Mouse (Mus musculus) MEL (cell line): ENCODE data around the gene Bbs9. TPM values are rescaled to one million over a fixed set of nuclear protein-coding genes. Genes with fewer than 3 reads are reported as not detected.

Experiments used
- DNase-seq: peaks from one replicate; pipeline ENCODE4 v3.0.0; 2011; ENCODE audit warnings: low read depth, low spot score
- H3K27ac ChIP-seq: 2 replicates; pipeline ENCODE4 v1.5.1; 2012; ENCODE audit warnings: low read depth, mild to moderate bottlenecking, control low read depth, low read length, moderate library complexity; ENCODE audit not compliant: control insufficient read depth
- H3K27me3 ChIP-seq, 2 experiments: fragments of 150-350 bp in 1 of 2; sonication (generic) in 1 of 2; 2 replicates each; pipeline ENCODE4 v1.6.1; 2012; ENCODE audit warnings: low read length in 2 of 2, mild to moderate bottlenecking in 2 of 2, improper control_type of control experiment in 1 of 2, moderate library complexity in 1 of 2; ENCODE audit not compliant: insufficient read depth in 2 of 2, control insufficient read depth in 1 of 2
- H3K36me3 ChIP-seq, 2 experiments: 2 replicates each; pipeline ENCODE4 v1.6.1; 2012 to 2014; ENCODE audit warnings: low read length in 2 of 2, improper control_type of control experiment in 1 of 2, inconsistent platforms in 1 of 2, mild to moderate bottlenecking in 1 of 2; ENCODE audit not compliant: insufficient read depth in 2 of 2, control insufficient read depth in 1 of 2
- H3K4me1 ChIP-seq, 2 experiments: fragments of 150-350 bp in 1 of 2; sonication (generic) in 1 of 2; 2 replicates each; pipeline ENCODE4 v1.6.1; 2012; ENCODE audit warnings: low read length in 2 of 2, improper control_type of control experiment in 1 of 2, mild to moderate bottlenecking in 1 of 2; ENCODE audit not compliant: insufficient read depth in 2 of 2, control insufficient read depth in 1 of 2
- H3K4me3 ChIP-seq, 2 experiments: fragments of 150-350 bp in 1 of 2; sonication (generic) in 1 of 2; 2 replicates each; pipeline ENCODE4 v1.5.1; 2012; ENCODE audit warnings: low read depth in 2 of 2, low read length in 2 of 2, mild to moderate bottlenecking in 2 of 2, moderate library complexity in 2 of 2, control low read depth in 1 of 2, improper control_type of control experiment in 1 of 2; ENCODE audit not compliant: control insufficient read depth in 1 of 2, insufficient read depth in 1 of 2
- H3K79me2 ChIP-seq: 2 replicates; pipeline ENCODE4 v1.6.1; 2012; ENCODE audit warnings: mild to moderate bottlenecking, low read length, moderate library complexity; ENCODE audit not compliant: control insufficient read depth, poor library complexity, insufficient read depth
- H3K9ac ChIP-seq: 2 replicates; pipeline ENCODE4 v1.6.1; 2012; ENCODE audit warnings: low read depth, mild to moderate bottlenecking, control low read depth, low read length, moderate library complexity; ENCODE audit not compliant: control insufficient read depth, poor library complexity, severe bottlenecking
- H3K9me3 ChIP-seq: fragments of 150-350 bp; sonication (generic); replicated peaks from 2 replicates; pipeline ENCODE4 v1.6.1; 2012; ENCODE audit warnings: mild to moderate bottlenecking, low read length, improper control_type of control experiment, moderate library complexity; ENCODE audit not compliant: insufficient read depth
- BHLHE40 ChIP-seq: IDR thresholded peaks from 2 replicates; pipeline ENCODE4 v1.6.1; 2012; ENCODE audit warnings: low read depth, mild to moderate bottlenecking, inconsistent platforms, low read length, improper control_type of control experiment, borderline replicate concordance
- CHD1 ChIP-seq: IDR thresholded peaks from 2 replicates; pipeline ENCODE4 v1.6.1; 2012; ENCODE audit warnings: low read depth, mild to moderate bottlenecking, inconsistent platforms, low read length, improper control_type of control experiment
- CTCF ChIP-seq, 3 experiments: IDR thresholded peaks in 2 of 3; conservative IDR thresholded peaks in 1 of 3; 2 replicates each; pipeline ENCODE4 v1.5.1; 2011 to 2012; ENCODE audit warnings: low read length in 3 of 3, low read depth in 2 of 3, mild to moderate bottlenecking in 2 of 3, improper control_type of control experiment in 1 of 3, inconsistent platforms in 1 of 3, mixed read lengths in 1 of 3, moderate library complexity in 1 of 3; ENCODE audit not compliant: control insufficient read depth in 1 of 3, insufficient read depth in 1 of 3, poor library complexity in 1 of 3, severe bottlenecking in 1 of 3
- ELF1 ChIP-seq: IDR thresholded peaks from 2 replicates; pipeline ENCODE4 v1.6.1; 2014; ENCODE audit warnings: low read depth, mild to moderate bottlenecking, inconsistent platforms, low read length, improper control_type of control experiment, moderate library complexity
- EP300 ChIP-seq, 2 experiments: IDR thresholded peaks; 2 replicates each; pipeline ENCODE4 v1.6.1; 2011; ENCODE audit warnings: improper control_type of control experiment in 2 of 2, low read length in 2 of 2, low read depth in 1 of 2, mild to moderate bottlenecking in 1 of 2
- ETS1 ChIP-seq: IDR thresholded peaks from 2 replicates; pipeline ENCODE4 v1.6.1; 2012; ENCODE audit warnings: low read depth, mild to moderate bottlenecking, inconsistent platforms, low read length, improper control_type of control experiment, moderate library complexity
- GABPA ChIP-seq: IDR thresholded peaks from 2 replicates; pipeline ENCODE4 v1.6.1; 2012; ENCODE audit warnings: low read depth, mild to moderate bottlenecking, inconsistent platforms, low read length, improper control_type of control experiment, moderate library complexity
- GATA1 ChIP-seq: IDR thresholded peaks from 2 replicates; pipeline ENCODE4 v1.6.1; 2011; ENCODE audit warnings: low read depth, low read length, improper control_type of control experiment
- HCFC1 ChIP-seq: IDR thresholded peaks from 2 replicates; pipeline ENCODE4 v1.6.1; 2012; ENCODE audit warnings: low read depth, mild to moderate bottlenecking, inconsistent platforms, low read length, improper control_type of control experiment, moderate library complexity
- MAX ChIP-seq: IDR thresholded peaks from 2 replicates; pipeline ENCODE4 v1.6.1; 2011; ENCODE audit warnings: low read length, improper control_type of control experiment
- MYB ChIP-seq: IDR thresholded peaks from 2 replicates; pipeline ENCODE4 v1.6.1; 2011; ENCODE audit warnings: mild to moderate bottlenecking, low read depth, low read length, improper control_type of control experiment
- MYC ChIP-seq: IDR thresholded peaks from 2 replicates; pipeline ENCODE4 v1.6.1; 2011; ENCODE audit warnings: low read depth, mild to moderate bottlenecking, low read length, improper control_type of control experiment, moderate library complexity
- NELFE ChIP-seq: IDR thresholded peaks from 2 replicates; pipeline ENCODE4 v1.6.1; 2011; ENCODE audit warnings: low read depth, low read length, improper control_type of control experiment
- NRF1 ChIP-seq: IDR thresholded peaks from 2 replicates; pipeline ENCODE4 v1.6.1; 2014; ENCODE audit warnings: low read depth, mild to moderate bottlenecking, inconsistent platforms, low read length, improper control_type of control experiment, moderate library complexity; ENCODE audit not compliant: poor library complexity, insufficient read depth, severe bottlenecking
- POLR2A ChIP-seq, 2 experiments: IDR thresholded peaks; 2 replicates each; pipeline ENCODE4 v1.6.1; 2011 to 2012; ENCODE audit warnings: low read length in 2 of 2, mild to moderate bottlenecking in 2 of 2, control low read depth in 1 of 2, improper control_type of control experiment in 1 of 2, low read depth in 1 of 2, moderate library complexity in 1 of 2; ENCODE audit not compliant: control insufficient read depth in 1 of 2, insufficient read depth in 1 of 2, poor library complexity in 1 of 2
- POLR2AphosphoS2 ChIP-seq: IDR thresholded peaks from 2 replicates; pipeline ENCODE4 v1.6.1; 2011; ENCODE audit warnings: low read length, improper control_type of control experiment
- POLR2AphosphoS5 ChIP-seq: IDR thresholded peaks from 2 replicates; pipeline ENCODE4 v1.6.1; 2012; ENCODE audit warnings: low read depth, borderline replicate concordance, mild to moderate bottlenecking, inconsistent platforms, low read length, moderate library complexity, mixed read lengths
- RAD21 ChIP-seq: IDR thresholded peaks from 2 replicates; pipeline ENCODE4 v1.6.1; 2011; ENCODE audit warnings: mild to moderate bottlenecking, low read depth, low read length, improper control_type of control experiment
- RCOR1 ChIP-seq: IDR thresholded peaks from 2 replicates; pipeline ENCODE4 v1.6.1; 2012; ENCODE audit warnings: low read depth, mild to moderate bottlenecking, inconsistent platforms, low read length, improper control_type of control experiment
- SIN3A ChIP-seq: IDR thresholded peaks from 2 replicates; pipeline ENCODE4 v1.6.1; 2012; ENCODE audit warnings: low read length, improper control_type of control experiment, inconsistent platforms
- SMC3 ChIP-seq: IDR thresholded peaks from 2 replicates; pipeline ENCODE4 v1.6.1; 2011; ENCODE audit warnings: low read depth, low read length, improper control_type of control experiment
- TAL1 ChIP-seq: IDR thresholded peaks from 2 replicates; pipeline ENCODE4 v1.6.1; 2012; ENCODE audit warnings: mild to moderate bottlenecking, inconsistent platforms, low read length, moderate library complexity, mixed read lengths
- TBP ChIP-seq: IDR thresholded peaks from 2 replicates; pipeline ENCODE4 v1.8.0; 2011; ENCODE audit warnings: low read depth, low read length, improper control_type of control experiment
- UBTF ChIP-seq: IDR thresholded peaks from 2 replicates; pipeline ENCODE4 v1.6.1; 2012; ENCODE audit warnings: low read depth, mild to moderate bottlenecking, inconsistent platforms, low read length, improper control_type of control experiment, moderate library complexity, borderline replicate concordance; ENCODE audit not compliant: insufficient read depth
- ZMIZ1 ChIP-seq: IDR thresholded peaks from 2 replicates; pipeline ENCODE4 v1.6.1; 2012; ENCODE audit warnings: low read depth, mild to moderate bottlenecking, inconsistent platforms, low read length, improper control_type of control experiment, moderate library complexity
- polyA plus RNA-seq, 2 experiments: library from polyadenylated mRNA; stranded (reverse) in 1 of 2; unstranded in 1 of 2; fragments of >175 nt in 1 of 2; fragments of >200 nt in 1 of 2; gene quantifications; 2 replicates each; pipeline versions ENCODE4 v1.2.1 to v1.2.4; 2012; ENCODE audit warnings: low replicate concordance in 2 of 2, low read depth in 1 of 2; ENCODE audit not compliant: insufficient read length in 2 of 2, insufficient read depth in 1 of 2, missing spikeins in 1 of 2
- total RNA-seq: library from RNA; depleted of rRNA; stranded (reverse); fragments of 300-350 nt; gene quantifications from 2 replicates; pipeline ENCODE4 v1.2.3, GENCODE M21; 2012

Gene Bbs9
- total and polyA plus RNA-seq, 3 experiments, result 18.5 to 19.5 TPM; not detected in 1

- Histone ChIP-seq H3K79me2 (no peaks in the 10 kb centered on the region), H3K27ac (no peak overlapping the region), H3K9me3 (no peaks in the 10 kb centered on the region), H3K4me3 (no peak overlapping the region), H3K9ac (no peak overlapping the region), H3K36me3 (no peaks in the 10 kb centered on the region), H3K4me1 (no peaks in the 10 kb centered on the region), H3K27me3 (no peaks in the 10 kb centered on the region)
- TF ChIP-seq HCFC1 (no peak), RAD21 (no peak), POLR2A (IDR thresholded peaks at IDR 0.05; ENCODE audit: control insufficient read depth in 1 of 2, insufficient read depth in 1 of 2, low read depth in 1 of 2, low read length in 2 of 2, poor library complexity in 1 of 2) (no peak), SIN3A (no peak), NELFE (no peak), NRF1 (no peak), UBTF (no peak), ELF1 (no peak), GATA1 (no peak), BHLHE40 (no peak), POLR2AphosphoS5 (no peak), MYB (no peak), RCOR1 (no peak), TBP (no peak), GABPA (no peak), TAL1 (no peak), MYC (no peak), SMC3 (no peak), MAX (no peak), ZMIZ1 (no peak)
- peak; percentile 25 for DNase-seq
These were observed 359.5 kb downstream of the Bbs9 start for GRCm38 (mm10) chr9:22834994-22835512.

GRCm38 (mm10) chr9:22837000-22837399 lies 361.5 kb downstream of the Bbs9 start:
- no peaks in the 10 kb centered on the region for H3K9me3 ChIP-seq
- H3K4me1 ChIP-seq, result no peaks in the 10 kb centered on the region
- H3K79me2 ChIP-seq, result no peaks in the 10 kb centered on the region
- H3K27ac ChIP-seq, result no peak overlapping the region
- TF ChIP-seq POLR2A (IDR thresholded peaks at IDR 0.05; ENCODE audit: control insufficient read depth in 1 of 2, insufficient read depth in 1 of 2, low read depth in 1 of 2, low read length in 2 of 2, poor library complexity in 1 of 2) (no peak), GATA1 (no peak), POLR2AphosphoS2 (no peak), EP300 (IDR thresholded peaks at IDR 0.05; ENCODE audit: low read depth in 1 of 2, low read length in 2 of 2) (no peak), ETS1 (no peak), BHLHE40 (no peak), RAD21 (no peak), CHD1 (no peak), POLR2AphosphoS5 (no peak), CTCF (IDR thresholded peaks at IDR 0.05 in 2 of 3, conservative IDR thresholded peaks at IDR 0.05 in 1 of 3; ENCODE audit: control insufficient read depth in 1 of 3, insufficient read depth in 1 of 3, low read depth in 2 of 3, low read length in 3 of 3, poor library complexity in 1 of 3, severe bottlenecking in 1 of 3) (no peak), NRF1 (no peak), MAX (no peak)
- H3K4me3 ChIP-seq, result no peak overlapping the region
- DNase-seq, result no peak
- H3K27me3 ChIP-seq, result no peaks in the 10 kb centered on the region
- no peak overlapping the region for H3K9ac ChIP-seq
- H3K36me3 ChIP-seq, result no peaks in the 10 kb centered on the region
